Mouse (Mus musculus) E14TG2a.4 (cell line): ENCODE results near the gene Camk2n1.

Source experiments
- H3K27me3 ChIP-seq: 2 replicates; pipeline ENCODE4 v1.6.1; 2014; ENCODE audit warnings: low read length, control low read depth; ENCODE audit not compliant: insufficient read depth
- H3K36me3 ChIP-seq: 2 replicates; pipeline ENCODE4 v1.6.1; 2014; ENCODE audit warnings: low read length, control low read depth; ENCODE audit not compliant: insufficient read depth
- H3K4me1 ChIP-seq: replicated peaks from 2 replicates; pipeline ENCODE4 v1.6.1; 2014; ENCODE audit warnings: low read depth, low read length, control low read depth
- H3K4me3 ChIP-seq: replicated peaks from 2 replicates; pipeline ENCODE4 v1.5.1; 2014; ENCODE audit warnings: mild to moderate bottlenecking, low read length
- H3K9me3 ChIP-seq: 2 replicates; pipeline ENCODE4 v1.6.1; 2014; ENCODE audit warnings: low read length, control low read depth
- CTCF ChIP-seq: conservative IDR thresholded peaks from 2 replicates; pipeline ENCODE4 v1.5.1; 2014; ENCODE audit warnings: low read length
- NANOG ChIP-seq: IDR thresholded peaks from 2 replicates; pipeline ENCODE4 v1.6.1; 2014; ENCODE audit warnings: borderline replicate concordance, low read length, mixed read lengths
- POU5F1 ChIP-seq: IDR thresholded peaks from 2 replicates; pipeline ENCODE4 v1.6.1; 2014; ENCODE audit warnings: low read length, borderline replicate concordance

The Camk2n1 gene

DNA sequence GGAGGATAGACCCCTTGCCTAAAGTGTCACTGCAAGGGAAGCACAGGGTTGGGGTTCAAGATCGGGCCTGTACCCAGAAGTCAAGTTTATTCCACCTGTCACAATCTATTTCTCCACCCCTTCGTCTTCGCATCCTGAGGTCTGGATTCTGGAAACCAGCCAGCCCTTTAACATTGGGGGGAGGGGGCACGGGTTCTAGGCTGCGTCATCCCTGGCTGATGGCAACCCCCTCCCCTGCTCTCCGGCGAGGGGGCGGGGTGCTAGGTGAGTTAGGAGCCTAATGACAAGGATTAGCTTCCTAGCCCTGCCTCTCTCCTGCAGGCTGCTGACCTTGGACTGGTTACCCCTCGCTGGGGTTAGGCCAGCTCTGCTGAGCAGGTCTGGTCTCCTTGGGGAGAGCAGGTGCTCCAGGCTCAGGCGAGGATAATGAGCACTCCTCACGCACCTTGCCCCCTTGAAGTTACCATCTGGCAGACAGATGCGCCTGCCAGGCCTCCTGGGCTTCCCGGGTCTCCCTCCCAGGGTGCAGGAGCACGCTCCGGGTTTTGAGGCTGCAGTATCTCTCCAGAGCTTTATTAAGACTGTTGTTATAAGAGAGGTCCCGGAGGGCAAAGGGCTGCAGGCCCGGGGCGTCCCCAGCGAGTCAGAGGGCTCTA, 889 bp upstream of the Camk2n1 start:
- TF ChIP-seq CTCF (no peak), POU5F1 (no peak), NANOG (no peak)
- H3K27me3 ChIP-seq: peaks cover 24% of the 10 kb centered on the region
- peaks cover 82% of the 10 kb centered on the region for H3K4me1 ChIP-seq
- peak overlapping the region; percentile 84 for H3K4me3 ChIP-seq
- no peaks in the 10 kb centered on the region for H3K9me3 ChIP-seq
- no peaks in the 10 kb centered on the region for H3K36me3 ChIP-seq

DNA sequence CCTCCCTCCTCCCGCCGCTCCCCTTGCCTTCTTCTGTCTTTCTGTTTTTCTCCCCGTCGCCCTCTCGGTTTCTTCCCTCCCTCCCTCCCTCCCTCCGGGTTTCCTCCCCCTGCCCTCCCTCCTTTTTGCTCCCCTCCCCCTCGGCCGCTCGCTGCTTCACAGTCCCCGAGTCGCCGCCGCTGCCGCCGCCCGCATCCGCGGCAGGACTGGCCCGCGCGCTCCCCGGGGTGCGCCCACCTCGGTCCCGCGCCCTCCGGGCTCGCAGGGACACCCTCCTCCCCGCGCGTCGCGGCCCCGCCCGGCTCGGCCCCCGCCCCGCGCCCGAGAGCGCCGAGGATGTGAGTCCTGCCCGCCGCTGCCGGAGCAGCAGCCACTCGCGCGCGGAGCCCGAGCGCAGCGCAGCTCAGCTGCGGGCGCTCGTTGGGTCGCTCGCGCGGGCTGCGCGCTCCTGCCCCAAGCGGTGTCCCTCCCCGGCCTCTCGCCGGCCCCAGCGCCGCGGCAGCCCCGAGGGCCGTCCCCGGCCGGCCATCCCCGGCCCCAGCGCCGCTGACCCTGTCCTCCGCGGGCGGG, 542 bp downstream of the Camk2n1 start:
- Histone ChIP-seq H3K36me3 (no peaks in the 10 kb centered on the region), H3K9me3 (no peaks in the 10 kb centered on the region), H3K27me3 (peaks cover 26% of the 10 kb centered on the region), H3K4me1 (peaks cover 82% of the 10 kb centered on the region), H3K4me3 (peak overlapping the region; percentile 84)
- TF ChIP-seq POU5F1: no peak
- TF ChIP-seq NANOG: no peak
- TF ChIP-seq CTCF: no peak

GRCm38 (mm10) chr4:138455141-138455955, 1.2 kb downstream of the Camk2n1 start:
- Histone ChIP-seq H3K36me3 (no peaks in the 10 kb centered on the region), H3K4me1 (peaks cover 82% of the 10 kb centered on the region), H3K27me3 (peaks cover 28% of the 10 kb centered on the region), H3K4me3 (peak overlapping the region; percentile 84), H3K9me3 (no peaks in the 10 kb centered on the region)
- TF ChIP-seq NANOG (no peak), CTCF (no peak), POU5F1 (no peak)

DNA sequence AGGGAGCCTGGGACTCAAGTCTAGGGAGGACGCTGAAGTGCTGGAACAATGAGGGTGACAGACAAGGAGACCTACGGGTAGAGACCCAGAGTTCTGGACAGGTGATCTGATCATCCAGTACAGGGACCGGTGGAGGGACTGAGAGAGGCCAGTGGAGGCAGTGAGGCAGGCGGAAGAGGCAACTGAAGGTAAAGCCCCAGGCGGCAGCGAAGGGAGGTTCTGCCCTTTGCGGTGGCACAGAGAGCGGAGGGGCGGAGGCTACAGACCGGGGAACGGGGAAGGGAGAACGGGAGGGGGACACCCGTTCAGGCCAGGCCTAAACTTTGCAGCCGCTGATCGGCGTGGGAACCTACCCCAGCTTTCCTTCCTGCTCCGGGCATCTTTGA, 1.8 kb downstream of the Camk2n1 start:
- TF ChIP-seq NANOG: no peak
- TF ChIP-seq POU5F1: no peak
- no peak for TF ChIP-seq CTCF
- Histone ChIP-seq H3K36me3 (no peaks in the 10 kb centered on the region), H3K9me3 (no peaks in the 10 kb centered on the region), H3K4me3 (peak overlapping the region; percentile 84), H3K4me1 (peaks cover 83% of the 10 kb centered on the region), H3K27me3 (peaks cover 28% of the 10 kb centered on the region)

DNA sequence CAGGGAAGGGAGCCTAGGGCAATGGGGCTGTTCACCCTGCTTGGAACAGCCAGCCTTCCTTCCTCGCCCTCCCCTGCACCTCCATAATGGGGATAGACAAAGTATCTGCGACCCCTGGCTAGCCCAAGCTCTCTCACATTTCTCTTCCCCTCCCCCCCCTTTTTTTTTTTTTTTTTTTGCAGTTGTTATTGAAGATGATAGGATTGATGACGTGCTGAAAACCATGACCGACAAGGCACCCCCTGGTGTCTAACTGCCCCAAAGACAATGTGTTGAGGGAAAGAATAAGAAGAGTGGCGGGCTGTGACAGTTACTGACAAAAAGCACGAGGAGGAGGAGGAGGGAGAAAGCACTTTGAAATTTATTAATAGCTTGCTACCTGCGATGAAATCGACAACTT, 2.4 kb downstream of the Camk2n1 start:
- peaks cover 83% of the 10 kb centered on the region for H3K4me1 ChIP-seq
- peak overlapping the region; percentile 84 for H3K4me3 ChIP-seq
- H3K9me3 ChIP-seq: no peaks in the 10 kb centered on the region
- H3K36me3 ChIP-seq: no peaks in the 10 kb centered on the region
- TF ChIP-seq NANOG: no peak
- no peak for TF ChIP-seq POU5F1
- no peak for TF ChIP-seq CTCF
- peaks cover 29% of the 10 kb centered on the region for H3K27me3 ChIP-seq

GRCm38 (mm10) chr4:138457091-138457490, 3.0 kb downstream of the Camk2n1 start:
- H3K36me3 ChIP-seq: no peaks in the 10 kb centered on the region
- peaks cover 81% of the 10 kb centered on the region for H3K4me1 ChIP-seq
- no peak for TF ChIP-seq POU5F1
- no peak for TF ChIP-seq CTCF
- peaks cover 32% of the 10 kb centered on the region for H3K27me3 ChIP-seq
- no peak overlapping the region for H3K4me3 ChIP-seq
- no peaks in the 10 kb centered on the region for H3K9me3 ChIP-seq

DNA sequence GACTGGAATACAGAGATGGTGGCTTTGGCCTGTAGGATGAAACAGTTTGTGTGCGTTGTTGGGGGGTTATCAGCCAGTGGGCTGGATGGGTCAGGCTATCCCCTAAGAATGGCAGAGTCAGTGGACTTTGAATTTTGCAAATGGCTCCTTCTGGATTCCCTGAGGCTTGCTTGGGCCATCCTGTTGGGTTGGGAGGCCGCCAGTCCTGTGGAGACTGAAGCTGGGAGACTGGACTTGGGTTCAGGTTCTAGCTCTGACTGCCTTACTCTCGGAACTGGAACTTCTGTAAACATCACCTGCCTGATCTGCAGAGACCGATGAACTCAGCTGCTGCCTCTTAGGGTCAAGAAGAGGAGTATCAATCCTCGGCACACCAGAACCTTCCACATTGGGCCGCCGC, 4.1 kb downstream of the Camk2n1 start:
- no peak overlapping the region for H3K4me3 ChIP-seq
- H3K9me3 ChIP-seq: no peaks in the 10 kb centered on the region
- peaks cover 81% of the 10 kb centered on the region for H3K4me1 ChIP-seq
- no peaks in the 10 kb centered on the region for H3K36me3 ChIP-seq
- TF ChIP-seq CTCF: no peak
- TF ChIP-seq POU5F1: no peak
- peaks cover 32% of the 10 kb centered on the region for H3K27me3 ChIP-seq

DNA sequence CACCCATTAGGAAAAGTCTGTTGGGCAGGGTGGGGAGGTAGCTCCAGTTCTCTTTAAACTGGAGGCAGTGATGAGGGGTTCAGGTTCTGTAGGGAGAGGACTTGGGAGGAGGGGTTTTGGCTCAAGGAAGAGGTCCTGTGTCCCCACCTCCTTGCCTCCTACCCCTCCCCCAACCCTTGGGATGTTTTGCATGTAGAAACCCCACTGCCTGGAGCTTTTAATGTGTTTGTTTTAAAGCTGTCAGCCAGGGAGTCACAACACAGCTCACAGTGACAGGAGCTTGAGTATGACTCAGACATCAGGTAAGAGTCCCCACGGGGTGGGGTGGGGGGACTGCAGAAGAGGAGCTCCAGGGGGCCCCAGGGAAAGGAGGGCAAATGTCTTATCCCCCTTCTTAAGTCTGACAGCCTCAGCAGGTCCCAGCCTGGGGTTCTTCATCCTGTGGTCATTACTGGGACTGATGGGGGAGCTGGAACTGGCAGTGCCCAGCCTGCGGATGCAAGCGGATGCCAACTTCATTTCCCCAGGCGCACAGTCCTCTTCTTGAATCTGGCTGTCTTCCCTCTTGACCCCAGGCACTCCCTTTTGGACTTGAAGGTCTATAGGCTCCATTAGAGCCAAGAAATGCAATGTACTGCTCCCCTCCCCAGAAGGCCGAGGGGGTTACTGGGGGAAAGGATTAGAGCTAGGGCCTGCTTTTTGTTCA, 4.8 kb downstream of the Camk2n1 start:
- TF ChIP-seq POU5F1 (no peak), NANOG (no peak), CTCF (no peak)
- Histone ChIP-seq H3K4me3 (peak overlapping the region; percentile 5; the same call in 1 of the 2 replicates), H3K36me3 (no peaks in the 10 kb centered on the region)

More for the DNA sequence above, 4.8 kb downstream of the Camk2n1 start:
- H3K9me3 ChIP-seq: no peaks in the 10 kb centered on the region
- H3K4me1 ChIP-seq: peaks cover 81% of the 10 kb centered on the region
- peaks cover 26% of the 10 kb centered on the region for H3K27me3 ChIP-seq
